Mouse (Mus musculus) naive thymus-derived CD4-positive, alpha-beta T cell, adult 2 months (primary cell): Measurements from ENCODE around the gene Nob1.
A peak's percentile ranks its signal among the peaks of the same experiment; 100 is the strongest.

Source experiments
- DNase-seq: peaks from one replicate; pipeline ENCODE4 v3.0.0-alpha.2; 2011; ENCODE audit warnings: low read depth

Nob1 gene

GRCm38 (mm10) chr8:107435962-107436831 lies 11.3 kb upstream of the Nob1 start, which contains the start of gene Wwp2:
Wwp2 (plus strand) TSS chr8:107436365.
- peak; percentile 83 for DNase-seq

- DNase-seq: no peak
Measured at GRCm38 (mm10) chr8:107435421-107435961, 10.6 kb upstream of the Nob1 start.

DNA sequence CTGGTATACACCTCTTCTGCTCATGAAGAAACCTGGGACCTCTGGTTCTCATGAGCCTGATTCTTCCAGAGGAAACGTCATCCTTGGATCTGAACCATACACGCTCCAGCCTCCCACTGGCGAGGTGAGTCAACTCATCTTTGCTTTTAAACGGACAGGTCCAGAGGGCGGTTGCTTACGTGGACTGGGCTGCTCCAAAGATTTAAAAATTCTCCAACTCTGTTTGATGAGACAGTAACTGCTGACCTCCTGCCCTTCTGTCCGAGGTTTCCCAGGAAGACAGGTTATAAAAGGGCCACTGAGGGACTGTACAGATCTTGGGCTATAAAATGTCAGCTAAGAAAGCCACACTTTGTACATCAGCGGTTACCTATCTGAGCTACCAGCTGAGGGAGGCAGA lies 6.0 kb upstream of the Nob1 start:
- DNase-seq: no peak

- DNase-seq: no peak
Measured at GRCm38 (mm10) chr8:107425230-107425597, 363 bp upstream of the Nob1 start.

- no peak for DNase-seq
Measured at GRCm38 (mm10) chr8:107424176-107424575, 675 bp downstream of the Nob1 start.

DNA sequence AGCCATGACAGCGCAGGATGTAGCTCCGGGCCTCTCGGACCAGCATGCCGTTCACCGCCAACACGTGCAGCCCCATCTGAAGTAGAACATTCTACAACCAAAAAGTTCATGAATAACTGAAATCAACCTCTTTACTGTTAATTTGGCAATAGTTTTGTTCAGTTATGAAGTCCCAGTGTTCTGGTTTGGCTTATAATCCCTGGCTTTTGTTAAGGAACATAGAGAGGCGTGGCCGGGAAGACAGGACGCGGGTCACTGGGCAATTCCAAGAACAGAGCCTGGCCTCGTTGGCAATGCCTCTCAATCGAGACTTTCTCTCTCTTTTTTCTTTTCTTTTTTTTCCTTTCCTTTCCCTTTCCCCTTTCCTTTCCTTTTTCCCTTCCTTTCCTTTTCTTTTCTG lies 7.8 kb downstream of the Nob1 start:
- DNase-seq: no peak

GRCm38 (mm10) chr8:107413881-107414280 lies 11.0 kb downstream of the Nob1 start:
- no peak for DNase-seq

DNA sequence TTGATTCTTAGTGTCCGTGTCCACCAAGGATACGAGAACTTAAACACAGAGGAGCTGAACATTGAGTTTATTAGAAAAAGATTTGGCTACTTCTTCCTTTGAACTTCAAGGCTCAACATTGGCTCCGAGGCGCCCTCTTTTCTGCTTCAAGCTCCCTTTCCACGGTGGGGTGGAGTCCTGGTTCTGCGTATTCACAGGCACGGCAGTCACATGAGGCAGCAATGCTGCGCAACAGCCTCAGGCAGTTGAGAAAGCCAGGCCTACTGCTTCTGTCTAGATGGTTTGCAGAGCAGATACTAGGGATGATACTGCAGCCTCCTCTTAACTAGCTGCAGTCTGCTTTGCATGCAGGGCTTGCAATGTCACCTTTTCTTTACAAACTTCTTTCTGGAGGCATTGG lies 12.3 kb downstream of the Nob1 start:
- no peak for DNase-seq

DNA sequence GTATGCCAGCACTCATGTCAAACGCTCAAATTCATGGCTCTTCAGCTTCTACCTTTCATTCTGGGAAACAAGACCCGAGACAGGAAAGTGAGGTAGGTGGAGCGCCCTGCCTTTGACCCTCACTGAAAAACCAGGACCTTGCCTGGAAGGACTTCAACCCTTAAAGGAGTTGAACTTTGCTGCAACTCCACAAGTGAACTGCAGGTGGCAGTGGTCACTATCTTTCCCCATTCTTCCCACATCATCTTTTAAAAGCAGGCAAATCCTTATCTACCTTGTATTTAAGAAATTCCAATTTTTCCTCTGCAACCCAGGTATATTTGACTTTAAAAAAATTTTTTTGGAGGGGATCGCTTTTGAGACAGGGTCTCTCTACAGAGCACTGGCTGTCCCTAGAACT lies 13.5 kb downstream of the Nob1 start:
- DNase-seq: peak; percentile 53

- DNase-seq: no peak
Measured at GRCm38 (mm10) chr8:107405935-107406334, 18.9 kb downstream of the Nob1 start.

DNA sequence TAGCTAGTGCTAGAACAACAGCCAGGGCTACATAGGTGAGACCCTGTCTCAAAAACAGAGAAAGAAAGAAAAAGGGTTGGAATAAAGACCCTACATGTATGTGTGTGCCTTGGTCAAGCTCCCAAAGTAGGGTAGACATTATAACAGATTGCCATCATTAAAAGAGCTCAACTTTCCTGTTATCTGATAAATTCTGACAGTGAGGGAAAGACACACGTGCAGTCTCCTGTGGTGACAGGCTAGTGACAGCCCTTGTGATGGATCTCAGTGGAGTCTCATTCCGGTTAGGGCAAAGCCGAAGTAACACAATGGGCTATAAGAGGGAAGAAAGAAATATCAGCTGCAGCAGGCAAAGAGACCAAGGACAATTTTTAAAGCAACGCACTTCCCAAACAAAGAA lies 20.8 kb downstream of the Nob1 start:
- no peak for DNase-seq

DNA sequence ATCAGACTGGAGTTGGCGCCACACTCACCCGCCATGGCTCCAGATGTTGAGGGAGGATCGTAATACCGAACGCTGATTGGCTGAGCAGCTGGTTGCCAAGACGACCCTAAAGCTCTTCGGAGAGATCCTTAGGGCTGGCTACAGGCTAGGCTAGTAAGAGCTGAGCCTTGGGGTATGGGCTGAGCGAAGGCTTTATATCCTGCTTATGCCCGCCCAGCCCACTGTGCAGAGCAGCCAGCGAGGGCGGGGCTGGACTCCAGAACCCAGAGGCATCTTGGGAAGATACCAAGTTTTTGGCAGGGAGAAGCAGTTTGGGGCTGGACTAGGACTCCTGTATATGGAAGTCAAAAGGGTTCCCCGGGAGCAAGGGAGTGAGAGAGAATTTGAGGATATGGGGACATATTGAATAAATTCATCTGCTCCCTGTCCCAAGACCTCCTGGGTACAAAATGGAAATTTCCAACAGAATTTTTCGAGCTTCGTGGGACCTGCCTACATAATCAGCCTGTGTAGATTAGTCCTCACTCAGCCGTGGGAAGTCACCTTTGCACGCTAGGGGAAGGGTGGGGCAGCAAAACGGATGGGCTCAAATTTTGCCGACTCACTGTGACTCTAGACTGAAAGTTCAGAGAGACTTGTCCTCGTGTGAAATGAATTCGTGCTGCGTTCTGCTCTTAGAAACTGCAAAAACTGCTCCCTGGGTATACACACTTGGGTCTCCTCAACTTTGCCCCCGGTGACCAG lies 21.6 kb downstream of the Nob1 start, which contains the start of gene Nqo1:
Gene Nqo1, minus strand, starts transcription at position 169 of the 744 bp plus-strand sequence.
- peak; percentile 37 for DNase-seq

DNA sequence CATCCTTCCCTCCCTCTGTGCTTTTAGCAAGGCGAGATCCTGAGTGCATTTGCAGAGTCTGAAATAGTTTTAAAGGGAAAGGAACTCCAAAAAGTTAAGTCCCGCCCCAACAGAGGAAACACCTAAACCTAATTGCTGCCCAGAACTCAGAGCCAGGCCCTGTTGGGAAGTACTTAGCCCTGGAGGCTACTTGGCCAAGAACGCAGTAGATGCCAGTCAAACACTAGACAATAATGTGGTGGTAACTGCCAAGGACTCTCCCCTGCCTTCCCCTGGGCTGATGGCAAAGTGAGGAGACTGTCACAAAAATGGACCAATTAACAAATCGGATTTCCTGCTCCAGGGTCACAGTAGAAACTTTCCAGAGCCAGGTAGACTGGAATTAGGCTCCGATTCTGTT lies 23.0 kb downstream of the Nob1 start:
- no peak for DNase-seq

DNA sequence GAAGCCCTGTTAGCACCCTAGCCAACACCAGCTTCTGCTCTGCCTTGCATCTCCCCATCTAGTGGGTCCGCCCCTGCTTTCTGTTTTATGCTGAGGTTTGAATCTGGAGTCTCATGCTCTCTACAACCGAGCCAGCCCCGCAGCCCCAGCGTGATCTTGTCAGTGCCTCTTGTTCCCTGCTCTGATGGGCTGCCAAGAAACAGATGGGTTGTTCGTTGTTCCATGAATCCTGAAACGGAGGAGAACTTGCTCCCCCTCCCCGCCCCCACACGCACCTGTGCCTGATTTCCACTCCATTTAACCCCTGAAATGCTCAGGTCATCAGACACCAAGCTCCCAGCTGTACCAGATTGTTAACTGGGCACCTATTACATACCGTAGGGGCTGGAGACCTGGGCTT lies 25.4 kb downstream of the Nob1 start:
- DNase-seq: no peak

DNA sequence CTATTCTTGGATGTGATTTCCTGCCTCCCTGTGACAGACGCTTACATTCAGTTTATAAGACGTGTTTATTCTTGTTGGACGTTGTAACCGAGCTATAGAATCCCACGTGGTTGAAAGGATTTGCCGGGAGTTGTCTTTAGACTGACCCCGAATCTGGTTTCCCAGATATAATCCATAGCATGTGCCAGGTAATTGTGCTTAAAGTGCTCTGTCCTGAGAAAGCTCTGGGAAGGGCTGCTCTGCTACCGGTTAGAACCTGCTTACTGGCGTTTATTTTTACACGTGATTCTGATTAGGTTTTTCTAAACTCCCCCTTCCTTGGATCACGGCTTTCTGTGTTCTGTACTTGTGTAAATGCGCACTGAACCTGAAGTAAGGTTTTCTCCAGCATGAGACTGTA lies 27.2 kb downstream of the Nob1 start:
- DNase-seq: no peak

DNA sequence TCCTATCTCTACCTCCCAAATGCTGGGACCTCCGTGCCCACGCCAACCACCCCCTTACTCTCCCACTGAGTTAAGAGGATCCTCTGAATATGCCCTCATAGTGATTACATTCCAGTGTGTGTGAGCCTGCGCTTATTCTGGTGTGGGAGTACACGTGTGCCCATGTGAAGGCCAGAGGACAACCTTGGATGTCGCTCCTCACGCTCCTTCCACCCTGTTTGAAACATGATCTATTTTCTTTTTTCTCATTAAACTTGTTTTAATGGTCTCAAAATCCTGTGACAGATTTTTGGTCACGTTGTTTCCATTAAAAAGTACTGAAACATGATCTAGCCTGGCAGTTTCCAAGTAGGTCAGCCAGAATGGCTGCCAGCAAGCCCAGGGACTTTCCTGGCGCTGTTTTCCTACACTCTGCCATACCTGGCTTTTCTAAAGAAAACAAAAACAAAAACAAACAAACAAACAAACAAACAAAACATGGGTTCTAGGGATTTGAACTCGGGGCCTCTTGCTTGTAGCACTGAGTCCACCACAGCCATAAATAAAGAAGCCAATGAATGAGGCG lies 28.7 kb downstream of the Nob1 start:
- DNase-seq: no peak

DNA sequence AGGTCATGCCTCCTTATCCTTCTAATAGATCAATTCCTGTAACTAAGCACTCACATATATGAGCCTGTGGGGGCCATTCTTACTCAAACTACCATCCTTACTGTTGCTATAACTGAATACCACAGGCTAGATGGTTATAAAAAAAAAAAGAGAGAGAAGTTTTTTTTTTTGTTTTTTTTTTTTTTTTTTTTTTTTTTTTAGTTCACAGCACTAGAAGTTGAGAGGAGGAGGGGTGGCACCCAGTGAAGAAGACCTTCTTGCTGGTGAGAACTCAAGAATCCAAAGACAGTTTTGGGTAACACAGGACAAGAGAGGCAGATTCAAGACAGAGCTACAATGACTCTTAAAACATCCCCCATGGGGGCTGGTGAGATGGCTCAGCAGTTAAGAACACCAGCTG lies 29.5 kb downstream of the Nob1 start:
- no peak for DNase-seq

- DNase-seq: no peak
Measured at GRCm38 (mm10) chr8:107391136-107391516, 33.7 kb downstream of the Nob1 start.

DNA sequence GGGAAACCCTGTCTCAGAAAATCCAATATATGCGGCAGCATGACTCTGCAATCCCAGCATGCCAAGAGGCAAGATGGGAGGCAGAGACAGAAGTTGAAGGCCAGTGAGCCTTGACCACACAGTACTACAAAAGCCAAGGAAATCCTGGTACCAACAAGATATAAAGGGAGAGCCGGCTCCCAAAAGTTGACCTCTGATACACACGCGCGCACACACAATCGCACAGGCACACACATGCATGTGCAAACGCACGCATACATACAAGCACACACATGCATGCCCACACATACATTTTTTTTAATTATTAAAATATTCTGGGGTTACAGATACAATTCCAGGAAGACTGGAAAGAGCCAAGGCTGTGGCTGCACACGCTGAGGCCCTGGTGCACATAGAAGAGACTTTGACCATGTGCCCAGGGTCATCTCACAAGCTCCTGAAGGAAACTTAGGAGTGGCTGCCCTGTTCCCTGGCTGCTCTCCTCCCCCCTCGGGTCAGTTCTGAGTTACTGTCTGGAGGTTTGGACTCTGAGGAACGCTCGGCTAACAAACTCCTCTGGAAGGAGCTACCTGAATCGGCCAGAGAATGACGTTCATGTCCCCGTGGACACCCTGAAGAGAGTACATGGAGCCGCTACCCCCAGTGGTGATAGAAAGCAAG lies 34.2 kb downstream of the Nob1 start:
- no peak for DNase-seq

DNA sequence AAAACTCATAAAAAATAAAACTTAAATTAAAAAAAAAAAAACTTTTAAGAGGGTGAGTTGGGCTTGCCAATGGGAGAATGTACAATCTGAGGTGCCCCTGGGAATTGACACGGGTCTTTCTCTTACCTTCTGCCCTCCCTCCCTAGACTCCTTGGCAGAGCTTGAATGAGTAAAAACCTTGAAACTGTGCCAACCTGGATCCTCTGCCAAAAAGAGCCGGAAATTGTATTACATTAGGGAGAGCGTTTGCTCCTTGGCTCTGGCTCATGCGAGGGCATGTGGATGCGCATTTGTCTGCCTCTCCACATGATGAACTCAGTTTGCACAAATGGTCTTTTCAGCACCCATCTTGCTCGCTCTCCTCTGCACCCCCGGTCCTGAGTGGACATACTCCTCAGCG lies 35.3 kb downstream of the Nob1 start:
- no peak for DNase-seq

- DNase-seq: peak; percentile 22
Measured at GRCm38 (mm10) chr8:107387861-107388260, 37.0 kb downstream of the Nob1 start.

- DNase-seq: peak; percentile 64
Measured at GRCm38 (mm10) chr8:107386642-107387041, 38.2 kb downstream of the Nob1 start.
